Mouse (Mus musculus) heart, adult 2 months (tissue): Measurements from ENCODE around the gene Zfx.

ENCODE experiments used
- CTCF ChIP-seq: fragments of 200-600 bp; IDR thresholded peaks from 2 replicates; pipeline ENCODE4 v1.8.1; 2022; ENCODE audit warnings: antibody characterized with exemption, mild to moderate bottlenecking, moderate library complexity
- POLR2A ChIP-seq: fragments of 200-500 bp; IDR thresholded peaks from 2 replicates; pipeline ENCODE4 v1.6.1; 2011; ENCODE audit warnings: mild to moderate bottlenecking, low read depth, low read length, control low read depth; ENCODE audit not compliant: insufficient read depth

DNA sequence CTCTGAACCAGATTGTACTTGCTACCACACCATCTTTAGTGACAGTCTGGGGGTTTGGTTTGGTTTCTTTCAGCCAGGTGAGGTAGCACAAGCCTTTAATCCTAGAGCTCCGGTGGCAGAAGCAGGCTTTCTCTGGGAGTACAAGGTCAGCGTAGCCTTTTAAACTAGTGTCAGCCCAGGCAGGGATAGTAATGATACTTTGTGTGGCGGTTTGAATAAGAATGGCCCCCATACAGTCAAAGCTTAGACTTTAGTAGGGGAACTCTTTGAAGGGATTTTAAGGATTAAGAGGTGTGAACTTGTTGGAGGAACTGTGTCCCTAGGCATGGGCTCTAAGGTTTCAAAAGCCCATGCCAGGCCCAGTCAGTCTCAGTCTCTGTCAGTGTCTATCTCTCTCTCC, 10.0 kb upstream of the Zfx start:
- TF ChIP-seq CTCF (no peak), POLR2A (no peak)
